Comparison of ENCODE assay signal across 17 mouse cellular contexts in the genomic region with DNA sequence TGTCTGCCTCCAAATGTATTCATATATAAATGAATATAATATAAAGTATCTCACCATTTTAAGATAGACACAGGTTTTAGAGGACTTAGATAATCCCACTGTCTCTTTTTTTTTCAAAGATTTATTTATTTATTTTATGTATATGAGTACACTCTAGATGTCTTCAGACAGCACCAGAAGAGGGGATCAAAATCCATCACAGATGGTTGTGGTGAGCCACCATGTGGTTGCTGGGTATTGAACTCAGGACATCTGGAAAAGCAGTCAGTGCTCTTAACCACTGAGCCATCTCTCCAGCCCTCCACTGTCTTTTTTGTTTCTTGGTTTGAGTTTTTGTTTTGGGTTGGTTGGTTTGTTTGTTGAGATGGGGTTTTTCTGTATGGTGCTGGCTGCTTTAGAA. TPM values are rescaled to one million over a fixed set of nuclear protein-coding genes. Genes with fewer than 3 reads are reported as not detected.
DNase-seq lines count a peak whose midpoint lies in the region; ATAC-seq lines count a peak whose summit lies in the region.
"Had no signal": no experiment of that assay in that cellular context is flagged by ENCODE, and none has a peak within 500 bp of the region (broad histone marks: within the 10 kb centered on the region; RNA-seq: fewer than 3 reads in every experiment).

No protein-coding gene starts in this region.

- H3K4me1 ChIP-seq in forebrain, embryonic 13.5 days = peaks cover 21% of the 10 kb centered on the region
- peaks cover 17% of the 10 kb centered on the region for H3K4me1 ChIP-seq in forebrain, embryonic 15.5 days
- H3K4me1 ChIP-seq in liver, embryonic 11.5 days (replicated peaks; ENCODE audit: control insufficient read depth, insufficient read depth, low read length) = peaks cover 23% of the 10 kb centered on the region
- H3K4me1 ChIP-seq in embryonic facial prominence, embryonic 10.5 days = peaks cover 25% of the 10 kb centered on the region
- peaks cover 32% of the 10 kb centered on the region for H3K4me1 ChIP-seq in liver, embryonic 16.5 days (ENCODE audit: control insufficient read depth, low read depth, low read length)

- H3K27me3 ChIP-seq in forebrain, embryonic 13.5 days = peaks cover 4% of the 10 kb centered on the region; the same call in 1 of the 2 replicates
- no peaks in the 10 kb centered on the region for H3K27me3 ChIP-seq in forebrain, embryonic 15.5 days
- H3K27me3 ChIP-seq in liver, embryonic 11.5 days (replicated peaks; ENCODE audit: control insufficient read depth, insufficient read depth, low read length) = no peaks in the 10 kb centered on the region
- no peaks in the 10 kb centered on the region for H3K27me3 ChIP-seq in embryonic facial prominence, embryonic 10.5 days (replicated peaks; ENCODE audit: low read depth, poor library complexity, severe bottlenecking)
- no peaks in the 10 kb centered on the region for H3K27me3 ChIP-seq in liver, embryonic 16.5 days (ENCODE audit: control insufficient read depth, insufficient read depth, low read depth, low read length)

- H3K4me3 ChIP-seq in forebrain, embryonic 13.5 days = no peak overlapping the region
- no peak overlapping the region for H3K4me3 ChIP-seq in forebrain, embryonic 15.5 days
- no peak overlapping the region for H3K4me3 ChIP-seq in liver, embryonic 11.5 days (ENCODE audit: low read depth, low read length)
- peak overlapping the region; percentile 98; the same call in 1 of the 2 replicates for H3K4me3 ChIP-seq in embryonic facial prominence, embryonic 10.5 days
- H3K4me3 ChIP-seq in liver, embryonic 16.5 days (ENCODE audit: low read depth, low read length) = no peak overlapping the region

- no peak for DNase-seq in liver, embryonic 11.5 days (ENCODE audit: low spot score)
- DNase-seq in liver = no peak
- DNase-seq in embryonic facial prominence, embryonic 10.5 days (ENCODE audit: low spot score) = no peak
- no peak for DNase-seq in left cerebral cortex, postnatal 14 days (ENCODE audit: low spot score in 2 of 2)
- DNase-seq in yolk sac, embryonic 10.5 days (ENCODE audit: low spot score) = no peak
- DNase-seq: adrenal gland, postnatal 10 days; B cell, adult 2 months; forebrain, postnatal 0 days; kidney, postnatal 10 days; thymus, postnatal 4 days had no signal

- peaks cover 14% of the 10 kb centered on the region for H3K36me3 ChIP-seq in forebrain, embryonic 13.5 days (ENCODE audit: poor library complexity, severe bottlenecking)
- H3K36me3 ChIP-seq in forebrain, embryonic 15.5 days = peaks cover 14% of the 10 kb centered on the region; the same call in 1 of the 2 replicates
- H3K36me3 ChIP-seq in liver, embryonic 11.5 days (ENCODE audit: control insufficient read depth, insufficient read depth, low read length) = peaks cover 13% of the 10 kb centered on the region
- peaks cover 19% of the 10 kb centered on the region for H3K36me3 ChIP-seq in embryonic facial prominence, embryonic 10.5 days (replicated peaks)
- peaks cover 13% of the 10 kb centered on the region for H3K36me3 ChIP-seq in liver, embryonic 16.5 days (ENCODE audit: control insufficient read depth, insufficient read depth)

- no peak overlapping the region for H3K27ac ChIP-seq in forebrain, embryonic 13.5 days
- H3K27ac ChIP-seq in forebrain, embryonic 15.5 days (replicated peaks) = no peak overlapping the region
- H3K27ac ChIP-seq in liver, embryonic 11.5 days (ENCODE audit: low read depth, low read length) = no peak overlapping the region
- H3K27ac ChIP-seq in embryonic facial prominence, embryonic 10.5 days (replicated peaks) = no peak overlapping the region
- no peak overlapping the region for H3K27ac ChIP-seq in liver, embryonic 16.5 days (ENCODE audit: low read length)
- H3K27ac ChIP-seq: stomach, postnatal 0 days had no signal

- H3K9ac ChIP-seq in forebrain, embryonic 13.5 days = no peak overlapping the region
- no peak overlapping the region for H3K9ac ChIP-seq in forebrain, embryonic 15.5 days (replicated peaks)
- H3K9ac ChIP-seq in liver, embryonic 11.5 days (ENCODE audit: low read depth, low read length) = no peak overlapping the region
- no peak overlapping the region for H3K9ac ChIP-seq in liver, embryonic 16.5 days (ENCODE audit: low read depth, low read length)

- intact Hi-C loops in left cerebral cortex, postnatal 14 days (cut with DNase I) = no loop called here

- ATAC-seq in forebrain, embryonic 13.5 days = no peak
- ATAC-seq in forebrain, embryonic 15.5 days (replicated peaks) = no peak
- no peak for ATAC-seq in liver, embryonic 11.5 days (replicated peaks; ENCODE audit: low FRiP score)
- ATAC-seq in liver, embryonic 16.5 days (ENCODE audit: low read depth) = no peak

- H3K4me2 ChIP-seq in forebrain, embryonic 13.5 days = peak overlapping the region; percentile 98; the same call in 1 of the 2 replicates
- no peak overlapping the region for H3K4me2 ChIP-seq in forebrain, embryonic 15.5 days (replicated peaks)
- H3K4me2 ChIP-seq in liver, embryonic 11.5 days = peak overlapping the region; percentile 73; the same call in 1 of the 2 replicates
- 0 out of 2 replicates have a peak overlapping the region, but pooled peaks have one; percentile 77 for H3K4me2 ChIP-seq in liver, embryonic 16.5 days (ENCODE audit: low read depth, low read length)

- H3K9me3 ChIP-seq in forebrain, embryonic 13.5 days (replicated peaks) = no peaks in the 10 kb centered on the region
- no peaks in the 10 kb centered on the region for H3K9me3 ChIP-seq in forebrain, embryonic 15.5 days
- H3K9me3 ChIP-seq in liver, embryonic 11.5 days (ENCODE audit: control insufficient read depth, low read length) = no peaks in the 10 kb centered on the region
- no peaks in the 10 kb centered on the region for H3K9me3 ChIP-seq in embryonic facial prominence, embryonic 10.5 days
- no peaks in the 10 kb centered on the region for H3K9me3 ChIP-seq in liver, embryonic 16.5 days (replicated peaks; ENCODE audit: control insufficient read depth, low read length)

RNA-seq across cellular contexts. Expression of a gene that starts 1.0 kb away (rescaled TPM):
- 44.7 and 49.6 TPM in 2 replicates for polyA plus RNA-seq in forebrain, embryonic 13.5 days (2015; fragmentation: Nextera tagmentation; extraction: Ambion mirVana)
- polyA plus RNA-seq in forebrain, embryonic 15.5 days (2015; fragmentation: Nextera tagmentation; extraction: Ambion mirVana) = 52.0 and 54.2 TPM in 2 replicates
- 75.7 and 80.6 TPM in 2 replicates for polyA plus RNA-seq in liver, embryonic 11.5 days (2014; fragmentation: Nextera tagmentation; extraction: Ambion mirVana)
- polyA plus RNA-seq in embryonic facial prominence, embryonic 10.5 days (2016; fragmentation: Nextera tagmentation; extraction: Ambion mirVana) = 47.3 and 50.7 TPM in 2 replicates
- polyA plus RNA-seq in liver, embryonic 16.5 days (2015; fragmentation: Nextera tagmentation; extraction: Ambion mirVana) = 44.1 and 45.6 TPM in 2 replicates
- total RNA-seq in left cerebral cortex, postnatal 14 days (2021) = 10 to 100 TPM; 49.0 to 49.3 TPM

RNA-seq across cellular contexts. Expression of a gene that starts 9.7 kb away (rescaled TPM):
- 1.7 and 2.5 TPM in 2 replicates for polyA plus RNA-seq in forebrain, embryonic 13.5 days (2015; fragmentation: Nextera tagmentation; extraction: Ambion mirVana)
- polyA plus RNA-seq in forebrain, embryonic 15.5 days (2015; fragmentation: Nextera tagmentation; extraction: Ambion mirVana) = 0.93 and 2.0 TPM in 2 replicates
- polyA plus RNA-seq in liver, embryonic 11.5 days (2014; fragmentation: Nextera tagmentation; extraction: Ambion mirVana) = 33.6 and 36.4 TPM in 2 replicates
- polyA plus RNA-seq in embryonic facial prominence, embryonic 10.5 days (2016; fragmentation: Nextera tagmentation; extraction: Ambion mirVana) = 5.3 and 6.1 TPM in 2 replicates
- polyA plus RNA-seq in liver, embryonic 16.5 days (2015; fragmentation: Nextera tagmentation; extraction: Ambion mirVana) = 97.7 and 115 TPM in 2 replicates
- not detected for total RNA-seq in left cerebral cortex, postnatal 14 days (2021)
- total RNA-seq: forebrain, postnatal 0 days; gastrocnemius, adult 8-10 months; left cerebral cortex, postnatal 25 days had no signal

RNA-seq across cellular contexts. Expression of a gene that starts 16.5 kb away (rescaled TPM):
- 0.88 and 0.93 TPM in 2 replicates for polyA plus RNA-seq in forebrain, embryonic 13.5 days (2015; fragmentation: Nextera tagmentation; extraction: Ambion mirVana)
- 0.83 and 0.90 TPM in 2 replicates for polyA plus RNA-seq in forebrain, embryonic 15.5 days (2015; fragmentation: Nextera tagmentation; extraction: Ambion mirVana)
- polyA plus RNA-seq in liver, embryonic 11.5 days (2014; fragmentation: Nextera tagmentation; extraction: Ambion mirVana) = 0.23 and 0.25 TPM in 2 replicates
- 0.77 and 1.0 TPM in 2 replicates for polyA plus RNA-seq in embryonic facial prominence, embryonic 10.5 days (2016; fragmentation: Nextera tagmentation; extraction: Ambion mirVana)
- polyA plus RNA-seq in liver, embryonic 16.5 days (2015; fragmentation: Nextera tagmentation; extraction: Ambion mirVana) = 0.14 and 0.18 TPM in 2 replicates
- total RNA-seq in left cerebral cortex, postnatal 14 days (2021) = not detected
- total RNA-seq: forebrain, postnatal 0 days; gastrocnemius, adult 8-10 months; left cerebral cortex, postnatal 25 days; megakaryocyte-erythroid progenitor cell, adult 5-6 weeks had no signal

RNA-seq across cellular contexts. Expression of a gene that starts 45.2 kb away (rescaled TPM):
- polyA plus RNA-seq in forebrain, embryonic 13.5 days (2015; fragmentation: Nextera tagmentation; extraction: Ambion mirVana) = 42.9 and 50.7 TPM in 2 replicates
- 18.7 and 24.0 TPM in 2 replicates for polyA plus RNA-seq in forebrain, embryonic 15.5 days (2015; fragmentation: Nextera tagmentation; extraction: Ambion mirVana)
- 62.0 and 64.0 TPM in 2 replicates for polyA plus RNA-seq in liver, embryonic 11.5 days (2014; fragmentation: Nextera tagmentation; extraction: Ambion mirVana)
- 90.9 and 94.1 TPM in 2 replicates for polyA plus RNA-seq in embryonic facial prominence, embryonic 10.5 days (2016; fragmentation: Nextera tagmentation; extraction: Ambion mirVana)
- 26.4 and 30.0 TPM in 2 replicates for polyA plus RNA-seq in liver, embryonic 16.5 days (2015; fragmentation: Nextera tagmentation; extraction: Ambion mirVana)
- 1 to 10 TPM; 1.5 to 3.3 TPM for total RNA-seq in left cerebral cortex, postnatal 14 days (2021)

RNA-seq across cellular contexts. Expression of a gene that starts 50.6 kb away (rescaled TPM):
- polyA plus RNA-seq in forebrain, embryonic 13.5 days (2015; fragmentation: Nextera tagmentation; extraction: Ambion mirVana) = 49.3 and 53.9 TPM in 2 replicates
- polyA plus RNA-seq in forebrain, embryonic 15.5 days (2015; fragmentation: Nextera tagmentation; extraction: Ambion mirVana) = 64.7 and 66.6 TPM in 2 replicates
- polyA plus RNA-seq in liver, embryonic 11.5 days (2014; fragmentation: Nextera tagmentation; extraction: Ambion mirVana) = 47.2 and 48.5 TPM in 2 replicates
- polyA plus RNA-seq in embryonic facial prominence, embryonic 10.5 days (2016; fragmentation: Nextera tagmentation; extraction: Ambion mirVana) = 52.9 and 58.5 TPM in 2 replicates
- polyA plus RNA-seq in liver, embryonic 16.5 days (2015; fragmentation: Nextera tagmentation; extraction: Ambion mirVana) = 17.1 and 20.4 TPM in 2 replicates
- 10 to 100 TPM; 28.8 to 36.8 TPM for total RNA-seq in left cerebral cortex, postnatal 14 days (2021)
